In the genomic region with DNA sequence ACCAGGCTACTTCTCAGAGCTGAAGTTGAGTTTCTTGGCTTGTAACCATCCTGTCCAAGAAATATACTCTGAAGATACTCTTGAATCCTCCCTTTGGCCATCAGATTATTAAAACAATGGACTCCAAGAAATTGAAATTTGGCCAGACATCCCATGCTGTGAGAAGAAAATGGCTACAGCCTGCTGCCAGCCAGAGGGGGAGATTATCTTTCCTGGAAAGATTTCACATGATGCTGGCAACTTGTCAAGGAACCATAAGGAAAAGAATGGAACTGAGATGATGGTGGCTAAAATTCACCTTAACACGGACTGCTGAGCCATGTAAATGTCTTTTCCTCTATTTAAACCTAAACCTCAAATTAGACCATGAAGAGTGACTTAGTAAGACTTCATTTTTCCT, we compare ENCODE assay signal across 14 mouse cellular contexts.
"Had no signal": no experiment of that assay in that cellular context is flagged by ENCODE, and none has a peak within 500 bp of the region (broad histone marks: within the 10 kb centered on the region; RNA-seq: fewer than 3 reads in every experiment).

No protein-coding gene starts in this region.

- H3K9me3 ChIP-seq: limb, embryonic 13.5 days; liver, embryonic 15.5 days had no signal

- DNase-seq: kidney, postnatal 4 days; left cerebral cortex, postnatal 4 days; lung, adult 2 months; lung, postnatal 36 days; midbrain, embryonic 14.5 days; right cerebral cortex, adult 18-20 months; right cerebral cortex, postnatal 25 days; thymus, postnatal 4 days had no signal

- H3K27me3 ChIP-seq: limb, embryonic 13.5 days; liver, embryonic 15.5 days had no signal

- H3K4me3 ChIP-seq: layer of hippocampus, adult 2 months; limb, embryonic 13.5 days; liver, embryonic 15.5 days had no signal

- H3K27ac ChIP-seq: kidney, postnatal 0 days; layer of hippocampus, adult 2 months; limb, embryonic 13.5 days; liver, embryonic 15.5 days had no signal

- ATAC-seq: lung, postnatal 0 days had no signal

- H3K9ac ChIP-seq: limb, embryonic 13.5 days; liver, embryonic 15.5 days had no signal

- H3K36me3 ChIP-seq: limb, embryonic 13.5 days; liver, embryonic 15.5 days had no signal

- H3K4me2 ChIP-seq: limb, embryonic 13.5 days; liver, embryonic 11.5 days; liver, embryonic 15.5 days had no signal

- H3K4me1 ChIP-seq: limb, embryonic 13.5 days; liver, embryonic 15.5 days had no signal
